15 mouse cellular contexts compared by ENCODE assay signal in the genomic region with DNA sequence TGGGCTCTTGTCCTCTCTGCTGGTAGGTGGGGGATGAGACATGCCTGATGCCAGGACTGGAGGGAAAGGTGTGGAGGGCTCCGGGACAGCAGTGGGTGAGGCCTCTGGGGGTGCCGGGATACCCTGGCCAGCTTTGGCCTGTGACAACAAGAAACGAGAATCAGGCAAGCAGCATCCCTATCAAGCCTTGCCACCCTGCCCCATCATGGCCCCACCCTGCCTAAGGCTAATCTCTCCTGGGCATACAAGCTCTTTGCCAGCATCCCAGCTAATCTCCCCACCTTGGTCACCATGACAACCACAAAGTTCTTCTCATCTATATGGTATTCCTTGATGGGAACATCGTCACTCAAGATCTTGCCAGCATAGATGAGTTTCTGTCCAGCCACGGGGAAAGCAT. TPM values are rescaled to one million over a fixed set of nuclear protein-coding genes. Genes with fewer than 3 reads are reported as not detected.
DNase-seq lines count a peak whose midpoint lies in the region; ATAC-seq and TF ChIP-seq lines count a peak whose summit lies in the region.
"Had no signal": no experiment of that assay in that cellular context is flagged by ENCODE, and none has a peak within 500 bp of the region (broad histone marks: within the 10 kb centered on the region; RNA-seq: fewer than 3 reads in every experiment).

No protein-coding gene starts in this region.

- H3K4me2 ChIP-seq in hindbrain, embryonic 13.5 days = peak overlapping the region; percentile 8; the same call in 1 of the 2 replicates
- H3K4me2 ChIP-seq in hindbrain, embryonic 16.5 days (ENCODE audit: low read length) = no peak overlapping the region

- no peak overlapping the region for H3K27ac ChIP-seq in hindbrain, embryonic 13.5 days
- no peak overlapping the region for H3K27ac ChIP-seq in hindbrain, embryonic 16.5 days (ENCODE audit: low read depth, low read length)
- peak overlapping the region; percentile 75; the same call in 1 of the 2 replicates for H3K27ac ChIP-seq in limb, embryonic 10.5 days
- H3K27ac ChIP-seq in left cerebral cortex, adult 2 months = no peak overlapping the region
- H3K27ac ChIP-seq: hindbrain, embryonic 14.5 days; kidney, postnatal 0 days; midbrain, embryonic 10.5 days had no signal

- peaks cover 76% of the 10 kb centered on the region for H3K36me3 ChIP-seq in hindbrain, embryonic 13.5 days
- H3K36me3 ChIP-seq in hindbrain, embryonic 16.5 days (ENCODE audit: control insufficient read depth, insufficient read depth, low read length) = peaks cover 57% of the 10 kb centered on the region
- peaks cover 83% of the 10 kb centered on the region for H3K36me3 ChIP-seq in limb, embryonic 10.5 days

- H3K4me3 ChIP-seq in hindbrain, embryonic 13.5 days = no peak overlapping the region
- H3K4me3 ChIP-seq in hindbrain, embryonic 16.5 days (ENCODE audit: low read length) = no peak overlapping the region
- no peak overlapping the region for H3K4me3 ChIP-seq in limb, embryonic 10.5 days
- no peak overlapping the region for H3K4me3 ChIP-seq in left cerebral cortex, adult 2 months

- intact Hi-C loops in left cerebral cortex, adult 2 months (cut with DNase I) = no loop called here
- intact Hi-C loops in left cerebral cortex, postnatal 36 days (cut with DNase I) = no loop called here

- peaks cover 60% of the 10 kb centered on the region for H3K4me1 ChIP-seq in hindbrain, embryonic 13.5 days (replicated peaks)
- peaks cover 32% of the 10 kb centered on the region for H3K4me1 ChIP-seq in hindbrain, embryonic 16.5 days (ENCODE audit: control insufficient read depth, insufficient read depth, low read depth, low read length)
- H3K4me1 ChIP-seq in limb, embryonic 10.5 days = peaks cover 50% of the 10 kb centered on the region

- 0 out of 2 replicates have a peak overlapping the region, but pooled peaks have one; percentile 0 for H3K9ac ChIP-seq in hindbrain, embryonic 13.5 days
- no peak overlapping the region for H3K9ac ChIP-seq in hindbrain, embryonic 16.5 days (ENCODE audit: low read depth, low read length)

- no peaks in the 10 kb centered on the region for H3K27me3 ChIP-seq in hindbrain, embryonic 13.5 days
- no peaks in the 10 kb centered on the region for H3K27me3 ChIP-seq in hindbrain, embryonic 16.5 days (replicated peaks; ENCODE audit: control insufficient read depth, insufficient read depth, low read length)
- no peaks in the 10 kb centered on the region for H3K27me3 ChIP-seq in limb, embryonic 10.5 days (ENCODE audit: low read depth, poor library complexity, severe bottlenecking)

- DNase-seq in c-Kit-positive CD71-positive TER-119-negative erythroid progenitor cells, embryonic 14.5 days (ENCODE audit: low read depth) = peak; percentile 81
- DNase-seq in limb, embryonic 10.5 days (ENCODE audit: low spot score) = no peak
- no peak for DNase-seq in left cerebral cortex, adult 2 months (ENCODE audit: extremely low spot score in 1 of 2, low spot score in 2 of 2)
- DNase-seq in left cerebral cortex, postnatal 36 days (ENCODE audit: low spot score in 2 of 2) = no peak
- DNase-seq in urinary bladder, postnatal 36 days (ENCODE audit: low spot score in 2 of 2) = no peak
- DNase-seq: adrenal gland, postnatal 14 days; cerebellum, adult 2 months; lung, adult 2 months; retina, postnatal 1 day had no signal

- no peak for TF ChIP-seq CTCF in left cerebral cortex, adult 2 months (IDR thresholded peaks at IDR 0.05)

- 84% methylated on average over 5 of the region's 5 CpGs for WGBS in hindbrain, embryonic 13.5 days
- WGBS in hindbrain, embryonic 16.5 days = 75% methylated on average over 5 of the region's 5 CpGs
- 87% methylated on average over 5 of the region's 5 CpGs for WGBS in limb, embryonic 10.5 days

- no peak for ATAC-seq in hindbrain, embryonic 13.5 days (ENCODE audit: low FRiP score)
- no peak for ATAC-seq in hindbrain, embryonic 16.5 days
- peak; percentile 64 for ATAC-seq in megakaryocyte-erythroid progenitor cell, adult 5-6 weeks (replicated peaks; ENCODE audit: low FRiP score, low TSS enrichment, poor library complexity, severe bottlenecking)

- no peaks in the 10 kb centered on the region for H3K9me3 ChIP-seq in hindbrain, embryonic 13.5 days
- H3K9me3 ChIP-seq in hindbrain, embryonic 16.5 days (ENCODE audit: control insufficient read depth, low read length) = no peaks in the 10 kb centered on the region
- no peaks in the 10 kb centered on the region for H3K9me3 ChIP-seq in limb, embryonic 10.5 days (replicated peaks)
- H3K9me3 ChIP-seq: midbrain, embryonic 10.5 days had no signal

RNA-seq across cellular contexts. Expression of gene Rad23a, which starts 2.0 kb away (rescaled TPM):
- 83.2 and 85.5 TPM in 2 replicates for polyA plus RNA-seq in hindbrain, embryonic 13.5 days (2015; fragmentation: Nextera tagmentation; extraction: Ambion mirVana)
- 78.2 and 95.4 TPM in 2 replicates for polyA plus RNA-seq in hindbrain, embryonic 16.5 days (2015; fragmentation: Nextera tagmentation; extraction: Ambion mirVana)
- polyA plus RNA-seq in limb, embryonic 10.5 days (2016; fragmentation: Nextera tagmentation; extraction: Ambion mirVana) = 119 and 122 TPM in 2 replicates
- 94.8 and 151 TPM in 2 replicates for total RNA-seq in megakaryocyte-erythroid progenitor cell, adult 5-6 weeks (2014; fragmentation: Nextera tagmentation)
- 38.4 and 43.7 TPM in 2 replicates for total RNA-seq in megakaryocyte-erythroid progenitor cell, adult 5-6 weeks (2017)
- 10 to 100 TPM; 77.7 to 77.8 TPM for total RNA-seq in left cerebral cortex, adult 2 months (2021)
- 10 to 100 TPM; 77.9 to 78.8 TPM for total RNA-seq in left cerebral cortex, postnatal 36 days (2021)

RNA-seq across cellular contexts. Expression of gene Gadd45gip1, which starts 7.2 kb away (rescaled TPM):
- 37.3 and 37.8 TPM in 2 replicates for polyA plus RNA-seq in hindbrain, embryonic 13.5 days (2015; fragmentation: Nextera tagmentation; extraction: Ambion mirVana)
- polyA plus RNA-seq in hindbrain, embryonic 16.5 days (2015; fragmentation: Nextera tagmentation; extraction: Ambion mirVana) = 40.6 and 40.7 TPM in 2 replicates
- polyA plus RNA-seq in limb, embryonic 10.5 days (2016; fragmentation: Nextera tagmentation; extraction: Ambion mirVana) = 51.7 and 54.4 TPM in 2 replicates
- total RNA-seq in megakaryocyte-erythroid progenitor cell, adult 5-6 weeks (2014; fragmentation: Nextera tagmentation) = 28.3 and 31.1 TPM in 2 replicates
- total RNA-seq in megakaryocyte-erythroid progenitor cell, adult 5-6 weeks (2017) = 53.1 and 61.8 TPM in 2 replicates
- total RNA-seq in left cerebral cortex, adult 2 months (2021) = 10 to 100 TPM; 23.9 to 25.8 TPM
- 10 to 100 TPM; 26.3 to 26.9 TPM for total RNA-seq in left cerebral cortex, postnatal 36 days (2021)

RNA-seq across cellular contexts. Expression of gene Calr, which starts 8.2 kb away (rescaled TPM):
- polyA plus RNA-seq in hindbrain, embryonic 13.5 days (2015; fragmentation: Nextera tagmentation; extraction: Ambion mirVana) = 646 and 672 TPM in 2 replicates
- polyA plus RNA-seq in hindbrain, embryonic 16.5 days (2015; fragmentation: Nextera tagmentation; extraction: Ambion mirVana) = 743 and 792 TPM in 2 replicates
- polyA plus RNA-seq in limb, embryonic 10.5 days (2016; fragmentation: Nextera tagmentation; extraction: Ambion mirVana) = 820 and 843 TPM in 2 replicates
- total RNA-seq in megakaryocyte-erythroid progenitor cell, adult 5-6 weeks (2014; fragmentation: Nextera tagmentation) = 286 and 320 TPM in 2 replicates
- total RNA-seq in megakaryocyte-erythroid progenitor cell, adult 5-6 weeks (2017) = 1,361 and 1,527 TPM in 2 replicates
- 100 to 1,000 TPM; 459 to 496 TPM for total RNA-seq in left cerebral cortex, adult 2 months (2021)
- 100 to 1,000 TPM; 435 to 511 TPM for total RNA-seq in left cerebral cortex, postnatal 36 days (2021)

RNA-seq across cellular contexts. Expression of gene Dand5, which starts 15.9 kb away (rescaled TPM):
- 10.8 and 11.5 TPM in 2 replicates for polyA plus RNA-seq in hindbrain, embryonic 13.5 days (2015; fragmentation: Nextera tagmentation; extraction: Ambion mirVana)
- polyA plus RNA-seq in hindbrain, embryonic 16.5 days (2015; fragmentation: Nextera tagmentation; extraction: Ambion mirVana) = 15.4 and 17.1 TPM in 2 replicates
- polyA plus RNA-seq in limb, embryonic 10.5 days (2016; fragmentation: Nextera tagmentation; extraction: Ambion mirVana) = 1.9 and 2.7 TPM in 2 replicates
- 4.7 TPM in 2 replicates for total RNA-seq in megakaryocyte-erythroid progenitor cell, adult 5-6 weeks (2014; fragmentation: Nextera tagmentation)
- total RNA-seq in megakaryocyte-erythroid progenitor cell, adult 5-6 weeks (2017) = 3.5 and 3.7 TPM in 2 replicates
- 10 to 100 TPM in 1 of 2 experiments, 1 to 10 TPM in 1; 9.7 to 11.1 TPM for total RNA-seq in left cerebral cortex, adult 2 months (2021)
- 10 to 100 TPM; 10.3 to 10.9 TPM for total RNA-seq in left cerebral cortex, postnatal 36 days (2021)

RNA-seq across cellular contexts. Expression of gene Farsa, which starts 18.3 kb away (rescaled TPM):
- 107 and 109 TPM in 2 replicates for polyA plus RNA-seq in hindbrain, embryonic 13.5 days (2015; fragmentation: Nextera tagmentation; extraction: Ambion mirVana)
- 112 and 114 TPM in 2 replicates for polyA plus RNA-seq in hindbrain, embryonic 16.5 days (2015; fragmentation: Nextera tagmentation; extraction: Ambion mirVana)
- polyA plus RNA-seq in limb, embryonic 10.5 days (2016; fragmentation: Nextera tagmentation; extraction: Ambion mirVana) = 149 and 156 TPM in 2 replicates
- total RNA-seq in megakaryocyte-erythroid progenitor cell, adult 5-6 weeks (2014; fragmentation: Nextera tagmentation) = 101 and 104 TPM in 2 replicates
- 151 and 153 TPM in 2 replicates for total RNA-seq in megakaryocyte-erythroid progenitor cell, adult 5-6 weeks (2017)
- total RNA-seq in left cerebral cortex, adult 2 months (2021) = 10 to 100 TPM; 49.8 to 50.1 TPM
- total RNA-seq in left cerebral cortex, postnatal 36 days (2021) = 10 to 100 TPM; 46.2 to 47.8 TPM
